Mouse (Mus musculus) ES-Bruce4 (cell line): ENCODE measurements around the gene Ptpdc1. TPM values are rescaled to one million over a fixed set of nuclear protein-coding genes. Genes with fewer than 3 reads are reported as not detected.

Experiments used
- H3K27ac ChIP-seq: 2 replicates; pipeline ENCODE4 v1.5.1; 2012; ENCODE audit warnings: low read length, inconsistent platforms; ENCODE audit not compliant: insufficient read depth
- H3K27me3 ChIP-seq: 2 replicates; pipeline ENCODE4 v1.6.1; 2012; ENCODE audit warnings: mild to moderate bottlenecking, low read length, inconsistent platforms; ENCODE audit not compliant: control insufficient read depth, poor library complexity, insufficient read depth, severe bottlenecking
- H3K36me3 ChIP-seq: 2 replicates; pipeline ENCODE4 v1.6.1; 2012; ENCODE audit warnings: inconsistent platforms, mild to moderate bottlenecking, low read length, moderate library complexity; ENCODE audit not compliant: control insufficient read depth, poor library complexity, insufficient read depth, severe bottlenecking
- H3K4me1 ChIP-seq: one replicate; pipeline ENCODE4 v1.8.1; 2011; ENCODE audit warnings: low read length; ENCODE audit not compliant: control insufficient read depth, insufficient read depth
- H3K4me3 ChIP-seq: 2 replicates; pipeline ENCODE4 v1.5.1; 2011; ENCODE audit warnings: low read depth, mild to moderate bottlenecking, low read length
- H3K9ac ChIP-seq: 2 replicates; pipeline ENCODE4 v1.6.1; 2012; ENCODE audit warnings: low read depth, mild to moderate bottlenecking, inconsistent platforms; ENCODE audit not compliant: poor library complexity, severe bottlenecking
- H3K9me3 ChIP-seq: replicated peaks from 2 replicates; pipeline ENCODE4 v1.6.1; 2012; ENCODE audit warnings: mild to moderate bottlenecking, low read length, inconsistent platforms; ENCODE audit not compliant: control insufficient read depth, poor library complexity, insufficient read depth, severe bottlenecking
- CTCF ChIP-seq: IDR thresholded peaks from one replicate; pipeline ENCODE4 v1.8.1; 2011; ENCODE audit warnings: low read depth, low read length
- EP300 ChIP-seq: IDR thresholded peaks from 2 replicates; pipeline ENCODE4 v1.6.1; 2011; ENCODE audit warnings: low read depth, low read length; ENCODE audit not compliant: insufficient read depth
- POLR2A ChIP-seq: IDR thresholded peaks from one replicate; pipeline ENCODE4 v1.8.1; 2011; ENCODE audit warnings: low read length; ENCODE audit not compliant: insufficient read depth
- polyA plus RNA-seq: library from polyadenylated mRNA; stranded (reverse); fragments of >200 nt; gene quantifications from 2 replicates; pipeline ENCODE4 v1.2.4, GENCODE M21; 2011; ENCODE audit warnings: low read depth; ENCODE audit not compliant: missing spikeins, insufficient read depth, insufficient read length

The Ptpdc1 gene
- polyA plus RNA-seq, 1 experiment = 6.2 TPM

GRCm38 (mm10) chr13:48573525-48574355 lies 51.7 kb downstream of the Ptpdc1 start:
- no peak for TF ChIP-seq CTCF
- TF ChIP-seq POLR2A = no peak
- TF ChIP-seq EP300 = no peak
- Histone ChIP-seq H3K27me3 (no peaks in the 10 kb centered on the region), H3K9ac (no peak overlapping the region), H3K4me1 (no peaks in the 10 kb centered on the region), H3K4me3 (no peak overlapping the region), H3K36me3 (no peaks in the 10 kb centered on the region), H3K9me3 (no peaks in the 10 kb centered on the region), H3K27ac (no peak overlapping the region)

GRCm38 (mm10) chr13:48572127-48572526 lies 53.3 kb downstream of the Ptpdc1 start:
- Histone ChIP-seq H3K36me3 (no peaks in the 10 kb centered on the region), H3K9me3 (no peaks in the 10 kb centered on the region), H3K27me3 (no peaks in the 10 kb centered on the region), H3K4me1 (no peaks in the 10 kb centered on the region), H3K4me3 (no peak overlapping the region), H3K9ac (no peak overlapping the region), H3K27ac (no peak overlapping the region)
- TF ChIP-seq CTCF (peak; percentile 25), POLR2A (no peak), EP300 (no peak)

- H3K9me3 ChIP-seq = no peaks in the 10 kb centered on the region
- no peak overlapping the region for H3K4me3 ChIP-seq
- H3K36me3 ChIP-seq = no peaks in the 10 kb centered on the region
- H3K27ac ChIP-seq = no peak overlapping the region
- H3K4me1 ChIP-seq = no peaks in the 10 kb centered on the region
- TF ChIP-seq CTCF = no peak
- 0 out of 2 replicates have a peak, but pooled peaks have one; percentile 6 for TF ChIP-seq EP300
- no peaks in the 10 kb centered on the region for H3K27me3 ChIP-seq
- H3K9ac ChIP-seq = no peak overlapping the region
Measured at GRCm38 (mm10) chr13:48571298-48571697, 54.2 kb downstream of the Ptpdc1 start.

- Histone ChIP-seq H3K27ac (no peak overlapping the region), H3K9ac (no peak overlapping the region), H3K36me3 (no peaks in the 10 kb centered on the region), H3K9me3 (no peaks in the 10 kb centered on the region), H3K4me1 (no peaks in the 10 kb centered on the region), H3K27me3 (no peaks in the 10 kb centered on the region), H3K4me3 (no peak overlapping the region)
- TF ChIP-seq CTCF = no peak
- TF ChIP-seq POLR2A = no peak
Measured at GRCm38 (mm10) chr13:48569576-48570132, 55.8 kb downstream of the Ptpdc1 start.

- Histone ChIP-seq H3K9me3 (no peaks in the 10 kb centered on the region), H3K4me1 (no peaks in the 10 kb centered on the region), H3K4me3 (no peak overlapping the region), H3K27ac (no peak overlapping the region), H3K27me3 (no peaks in the 10 kb centered on the region), H3K9ac (no peak overlapping the region), H3K36me3 (no peaks in the 10 kb centered on the region)
- TF ChIP-seq POLR2A = no peak
- TF ChIP-seq CTCF = no peak
- no peak for TF ChIP-seq EP300
Measured at GRCm38 (mm10) chr13:48567646-48568045, 57.8 kb downstream of the Ptpdc1 start.
